Mouse (Mus musculus) testis, adult 2 months (tissue): ENCODE data around the gene Ttyh2.

Source experiments
- CTCF ChIP-seq: fragments of 200-500 bp; IDR thresholded peaks from 2 replicates; pipeline ENCODE4 v1.5.1; 2012; ENCODE audit warnings: low read depth, mild to moderate bottlenecking, inconsistent platforms, low read length, moderate library complexity; ENCODE audit not compliant: control insufficient read depth, insufficient read depth, insufficient replicate concordance
- POLR2A ChIP-seq: fragments of 200-500 bp; IDR thresholded peaks from 2 replicates; pipeline ENCODE4 v1.6.1; 2012; ENCODE audit warnings: low read depth, mild to moderate bottlenecking, inconsistent platforms, low read length, moderate library complexity; ENCODE audit not compliant: control insufficient read depth

DNA sequence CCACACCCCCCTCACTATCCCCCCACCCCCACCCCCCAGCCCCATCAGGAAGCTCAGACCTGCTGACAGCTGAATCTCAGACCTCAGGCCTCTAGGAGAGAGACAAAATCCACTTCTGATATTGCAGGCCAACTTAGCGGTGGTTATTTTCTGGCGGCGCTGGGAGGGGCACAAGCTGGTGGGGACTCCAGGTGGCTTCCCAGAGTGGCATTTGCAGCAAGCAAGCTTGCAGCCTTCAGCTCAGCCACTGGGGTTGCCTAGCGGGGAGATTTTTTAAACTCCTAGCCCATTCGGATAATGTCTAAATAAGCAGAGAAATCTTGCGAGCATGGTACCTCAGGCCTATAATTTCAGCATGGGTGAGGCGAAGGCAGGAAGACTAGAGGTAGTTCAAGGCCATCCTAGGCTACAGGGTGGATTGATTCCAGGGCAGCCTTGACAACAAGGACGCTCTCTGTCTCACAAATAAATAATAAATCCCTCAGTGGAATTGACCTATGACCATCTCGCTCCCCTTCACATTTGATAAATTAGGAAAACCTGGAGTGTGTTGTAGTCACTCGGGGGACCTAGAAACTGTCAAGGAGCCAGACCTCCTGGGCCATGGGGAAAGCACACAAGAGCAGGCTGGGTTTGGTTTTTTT, 36.5 kb upstream of the Ttyh2 start:
- TF ChIP-seq CTCF (no peak), POLR2A (no peak)
